Mouse (Mus musculus) adrenal gland, adult (tissue): ENCODE data around the gene Gm8926.
"Not testable (repeated sequence)": the region's sequence is repeated elsewhere in the genome, so short reads cannot be mapped to it uniquely, and the experiment has no call there.

Source experiments
- DNase-seq, 2 experiments: peaks; one replicate each; pipeline ENCODE4 v3.0.0; 2022 to 2023; ENCODE audit warnings: low spot score in 1 of 2; ENCODE audit not compliant: inconsistent age in 2 of 2

Gm8926 gene

GRCm38 (mm10) chr5:11770248-11770647, at the start of gene Gm8926:
TSS of gene Gm8926 (plus strand) at chr5:11770548.
- DNase-seq = not testable (repeated sequence)
